Mouse (Mus musculus) thymus, adult 2 months (tissue): ENCODE data around the gene Thap7.

Experiments
- CTCF ChIP-seq: fragments of 200-500 bp; IDR thresholded peaks from 2 replicates; pipeline ENCODE4 v1.5.1; 2012; ENCODE audit warnings: mild to moderate bottlenecking, control low read depth, low read length, moderate library complexity, borderline replicate concordance; ENCODE audit not compliant: control insufficient read depth, poor library complexity, insufficient read depth; ENCODE audit errors: extremely low read depth
- POLR2A ChIP-seq: fragments of 200-500 bp; IDR thresholded peaks from 2 replicates; pipeline ENCODE4 v1.6.1; 2012; ENCODE audit warnings: mild to moderate bottlenecking, low read length, control low read depth, moderate library complexity; ENCODE audit not compliant: control insufficient read depth, poor library complexity, insufficient read depth; ENCODE audit errors: extremely low read depth

- no peak for TF ChIP-seq CTCF
- TF ChIP-seq POLR2A = no peak
Observed at GRCm38 (mm10) chr16:17575870-17576824, 45.2 kb upstream of the Thap7 start.
